Mouse (Mus musculus) brain, embryonic 18.5 days (tissue): ENCODE results near the gene Nop2.

Source experiments
- DNase-seq: peaks from one replicate; pipeline ENCODE4 v3.0.0-alpha.2; 2012; ENCODE audit warnings: low read depth, low spot score

The Nop2 gene

DNA sequence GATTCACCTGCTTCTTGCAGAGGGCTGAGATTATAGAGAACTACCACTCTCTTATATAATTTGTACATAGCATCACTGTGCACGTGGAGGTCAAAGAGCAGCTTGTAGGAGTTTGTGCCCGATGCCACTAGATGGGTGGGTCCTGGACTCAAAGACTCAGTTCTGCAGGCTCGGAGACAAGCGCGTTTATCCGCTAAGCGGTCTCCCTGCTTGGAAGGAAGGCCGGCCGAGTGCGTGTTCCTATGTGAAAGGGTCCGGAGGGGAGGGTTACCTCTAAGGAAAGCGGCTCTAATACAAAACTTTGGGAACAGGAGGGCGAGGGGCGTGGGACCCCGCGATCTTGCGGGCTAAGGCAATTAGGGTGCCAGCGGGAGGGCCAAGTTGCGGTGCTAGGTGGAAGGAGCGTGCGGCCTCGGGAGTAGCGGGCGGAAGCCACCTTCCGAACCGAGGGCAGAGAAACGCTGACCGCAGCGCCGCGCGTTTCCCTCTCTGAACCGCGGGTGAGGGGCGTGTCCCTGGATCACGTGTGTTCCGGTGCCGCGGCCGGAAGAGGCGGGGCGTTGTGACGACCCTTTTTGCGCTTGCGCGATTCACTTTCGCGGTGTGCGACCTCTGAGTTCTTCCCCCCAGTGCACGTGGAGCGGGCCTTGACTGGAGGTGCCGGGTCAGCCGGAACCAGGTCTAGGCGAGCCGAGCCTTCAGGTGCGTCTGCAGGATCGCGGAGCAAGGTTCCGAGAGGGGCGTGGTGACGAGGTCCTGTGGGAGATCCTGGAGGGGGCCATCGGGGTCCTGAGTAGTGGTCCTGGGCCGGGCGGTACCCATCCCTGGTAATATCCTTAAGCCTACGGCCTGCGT is at the start of gene Nop2:
Gene Nop2 (plus strand): TSS at position 608 of the 855 bp plus-strand sequence.
- peak; percentile 78 for DNase-seq

DNA sequence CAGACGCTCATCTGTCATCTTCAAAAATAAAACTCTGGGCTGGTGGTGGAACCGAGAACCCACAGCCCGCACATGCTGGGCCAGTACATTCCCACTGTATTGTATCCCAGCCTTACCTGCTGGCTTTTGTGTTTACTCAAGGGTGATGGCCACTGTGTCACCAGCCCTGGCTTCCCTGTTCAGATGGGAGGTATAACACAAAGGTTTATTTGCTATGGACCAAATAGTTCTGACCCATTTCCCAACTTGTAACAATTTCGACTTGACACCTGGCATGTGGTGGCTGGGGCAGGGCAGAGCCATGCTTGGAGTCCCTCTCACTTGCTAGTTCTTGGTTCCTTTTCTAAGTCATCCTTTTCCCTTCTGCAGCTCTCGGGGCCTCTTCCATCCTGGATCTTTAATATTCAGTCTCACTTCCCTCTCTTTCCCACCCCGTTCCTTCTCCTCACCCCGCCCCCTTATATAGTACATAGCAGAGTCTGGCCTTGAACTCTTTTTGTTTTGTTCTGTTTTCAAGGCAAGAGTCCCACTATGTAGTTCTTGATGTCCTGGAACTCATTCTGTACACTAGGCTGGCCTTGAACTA is 48.8 kb upstream of the Nop2 start:
- DNase-seq: no peak

DNA sequence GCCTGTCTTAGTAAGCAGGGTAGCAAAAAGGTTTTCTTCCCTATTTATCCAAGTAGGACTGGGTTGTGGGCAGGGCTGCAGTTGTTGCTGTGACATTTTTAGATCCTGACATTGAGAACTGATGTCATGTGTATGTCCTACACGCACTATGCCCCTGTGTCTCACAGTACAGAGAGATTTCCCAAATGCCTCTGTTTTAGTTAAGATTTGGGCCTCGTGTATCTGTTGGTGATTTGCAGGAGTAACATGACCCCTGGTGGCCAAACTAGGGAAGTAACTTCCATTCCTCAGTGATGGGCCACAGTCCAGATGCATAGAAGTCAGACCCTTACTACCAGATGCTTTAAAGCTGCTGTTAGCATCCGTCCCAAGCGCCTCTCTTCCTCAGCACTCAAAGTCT is 47.3 kb upstream of the Nop2 start:
- DNase-seq: no peak

DNA sequence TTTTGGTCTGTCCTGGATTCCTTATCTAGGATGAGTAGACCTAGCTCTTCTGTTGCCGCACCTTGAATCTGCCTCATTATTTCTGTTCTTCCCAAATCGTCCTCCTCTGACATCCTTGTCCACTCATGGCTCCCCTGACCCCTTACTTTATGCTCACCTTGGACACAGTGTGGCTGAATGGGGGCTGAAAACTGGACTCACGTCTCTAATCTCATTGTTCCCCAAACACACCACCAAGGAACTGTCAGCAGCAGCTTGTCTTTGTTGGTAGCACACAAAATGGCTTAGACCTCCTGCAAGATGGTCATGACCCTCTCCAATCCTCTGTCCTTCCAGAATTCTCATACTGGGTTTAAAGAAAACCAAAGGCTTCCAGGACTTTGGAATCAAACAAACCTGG is 43.8 kb upstream of the Nop2 start:
- no peak for DNase-seq

DNA sequence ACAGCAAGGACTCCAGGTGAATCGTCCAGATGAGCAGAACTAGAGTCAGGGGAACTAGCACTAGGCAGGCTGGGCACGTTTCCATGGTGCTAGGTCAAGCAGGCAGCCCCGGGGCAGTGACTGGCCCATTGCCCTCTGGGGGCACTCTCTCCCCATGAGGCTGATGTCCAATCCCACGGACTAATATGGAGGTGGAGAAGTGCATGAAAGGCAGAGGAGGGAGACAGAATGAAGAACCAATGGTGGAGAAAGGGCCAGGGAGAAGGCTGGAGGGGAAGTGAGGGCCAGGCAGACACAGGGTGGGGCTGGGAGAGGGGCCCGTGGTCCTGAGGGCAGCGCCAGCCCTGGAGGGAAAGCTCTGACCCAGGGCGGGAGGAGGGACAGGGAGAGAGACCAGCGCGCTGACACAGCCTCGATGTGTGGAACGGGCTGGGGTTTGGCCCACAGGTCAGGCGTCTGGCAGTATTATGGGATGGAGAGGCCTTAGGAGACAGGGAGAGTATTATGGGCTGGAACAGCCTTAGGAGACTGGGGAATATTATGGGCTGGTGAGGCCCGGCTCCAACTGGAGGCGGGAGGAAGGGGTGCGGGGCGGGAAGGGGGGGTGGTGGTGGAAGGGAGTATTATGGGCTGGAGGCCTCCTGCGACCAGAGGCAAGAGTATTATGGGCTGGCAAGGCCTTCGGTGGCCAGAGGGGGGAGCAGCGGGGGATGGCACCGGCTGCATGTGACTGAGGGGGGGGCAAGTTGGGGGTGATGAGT is 43.0 kb upstream of the Nop2 start:
- DNase-seq: peak; percentile 76

DNA sequence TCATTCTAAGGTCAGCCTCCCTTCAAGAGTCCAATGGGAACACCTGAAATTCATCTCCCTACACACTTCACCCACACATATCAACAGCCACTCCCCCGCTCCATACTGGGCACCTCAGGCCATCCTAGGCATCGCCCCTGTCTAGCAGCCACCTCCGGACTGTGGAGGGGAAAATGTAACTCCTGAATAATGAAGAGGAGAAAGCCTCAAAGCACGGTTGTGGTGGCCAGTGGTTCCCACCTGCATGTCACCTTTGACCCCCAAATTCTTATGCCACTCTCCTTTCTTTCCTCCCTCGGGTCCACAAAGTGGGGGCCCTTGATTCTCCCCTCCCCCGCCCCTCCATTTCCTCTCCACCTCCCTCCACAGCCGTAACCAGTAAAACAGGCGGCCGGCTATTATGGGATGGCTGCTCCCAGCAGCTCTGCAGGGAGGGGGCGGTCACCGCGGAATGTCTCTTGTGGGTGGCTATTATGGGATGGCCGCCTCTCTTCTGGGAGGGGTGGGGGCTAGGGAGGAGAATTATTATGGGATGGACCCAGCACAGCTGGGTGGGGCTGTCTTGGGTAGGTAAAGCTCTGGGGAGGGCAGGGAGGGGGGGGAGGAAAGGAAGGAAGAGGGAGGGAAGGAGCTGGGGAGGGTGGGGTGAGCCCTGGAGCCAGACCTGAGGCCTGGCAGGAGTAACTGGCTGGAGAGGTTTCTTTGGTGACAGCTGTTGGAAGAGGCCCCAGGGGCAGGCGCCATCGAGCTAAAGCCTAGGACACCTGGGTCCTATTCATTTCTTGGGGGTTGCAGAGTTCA is 42.0 kb upstream of the Nop2 start:
- no peak for DNase-seq

DNA sequence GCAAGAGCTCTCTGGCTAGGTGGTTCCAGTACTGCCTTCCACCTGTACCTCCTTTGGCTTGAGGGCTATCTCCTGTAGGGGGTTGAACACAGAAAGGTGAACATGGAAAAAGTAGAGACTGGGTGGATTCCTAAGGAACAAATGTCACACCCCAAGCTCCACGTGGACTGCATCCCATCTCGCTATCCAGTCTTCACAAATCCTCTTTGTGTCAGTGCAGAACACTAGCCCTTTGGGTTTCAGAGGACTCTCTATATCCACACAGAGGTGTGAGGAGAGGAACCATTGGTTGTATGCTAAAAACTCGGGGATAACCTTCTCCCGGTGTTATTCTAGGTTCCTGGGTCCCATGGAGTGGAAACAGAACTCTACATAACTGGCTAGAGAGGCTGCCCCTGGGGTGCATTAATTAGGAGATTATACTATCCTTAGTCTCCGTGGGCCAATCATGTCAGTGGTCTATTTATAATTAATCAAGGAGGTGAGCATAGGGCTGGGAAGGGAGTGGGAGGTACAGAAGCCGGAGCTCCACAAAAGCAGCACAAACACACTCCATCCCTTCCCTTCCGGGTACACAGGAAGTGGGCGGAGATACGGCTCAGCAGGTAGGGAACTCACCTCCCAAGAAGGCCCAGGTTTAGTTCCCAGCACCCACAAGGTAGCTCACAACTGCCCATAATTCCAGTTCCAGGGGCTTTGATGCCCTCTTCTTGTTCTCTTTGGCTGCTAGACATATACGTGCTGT is 41.2 kb upstream of the Nop2 start:
- no peak for DNase-seq

DNA sequence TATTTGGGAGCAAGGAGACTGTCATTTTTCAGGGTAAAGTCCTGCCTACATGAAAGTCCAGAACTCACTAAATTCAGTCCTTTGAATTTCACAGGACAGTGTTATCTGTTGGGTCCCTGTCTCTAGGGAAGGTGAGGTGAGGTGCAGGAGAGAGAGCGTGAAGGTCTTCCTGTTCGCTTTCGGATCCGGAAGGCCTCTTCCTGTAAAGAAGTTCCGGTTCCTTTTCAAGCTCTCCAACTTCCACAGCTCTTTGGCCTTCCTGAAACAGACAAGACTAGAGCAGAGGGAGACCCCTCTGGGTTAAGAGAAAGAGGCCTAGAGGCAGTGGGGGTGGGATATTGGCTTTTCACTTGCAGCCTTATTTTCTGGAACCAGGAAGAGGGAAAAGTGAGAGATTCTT is 39.3 kb upstream of the Nop2 start:
- DNase-seq: no peak

DNA sequence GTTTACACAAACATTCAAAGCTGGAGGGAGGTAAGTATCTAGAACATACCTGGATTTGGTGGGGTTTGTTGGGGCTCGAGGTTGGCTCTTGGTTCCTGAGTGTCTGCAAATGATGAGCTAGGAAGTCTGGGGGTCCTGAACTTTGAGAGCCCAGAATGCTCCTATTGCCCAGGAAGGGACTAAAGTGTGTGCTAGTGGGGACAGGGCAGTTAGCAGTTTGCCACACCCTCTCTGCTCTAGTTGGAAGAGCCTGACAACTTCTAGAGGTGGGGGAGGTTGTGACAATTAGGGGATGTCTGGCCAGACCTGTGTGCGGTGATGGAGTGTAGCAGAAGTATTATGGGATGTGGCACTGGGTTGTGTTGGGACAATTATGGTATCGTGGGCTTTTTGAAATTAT is 36.9 kb upstream of the Nop2 start:
- no peak for DNase-seq

DNA sequence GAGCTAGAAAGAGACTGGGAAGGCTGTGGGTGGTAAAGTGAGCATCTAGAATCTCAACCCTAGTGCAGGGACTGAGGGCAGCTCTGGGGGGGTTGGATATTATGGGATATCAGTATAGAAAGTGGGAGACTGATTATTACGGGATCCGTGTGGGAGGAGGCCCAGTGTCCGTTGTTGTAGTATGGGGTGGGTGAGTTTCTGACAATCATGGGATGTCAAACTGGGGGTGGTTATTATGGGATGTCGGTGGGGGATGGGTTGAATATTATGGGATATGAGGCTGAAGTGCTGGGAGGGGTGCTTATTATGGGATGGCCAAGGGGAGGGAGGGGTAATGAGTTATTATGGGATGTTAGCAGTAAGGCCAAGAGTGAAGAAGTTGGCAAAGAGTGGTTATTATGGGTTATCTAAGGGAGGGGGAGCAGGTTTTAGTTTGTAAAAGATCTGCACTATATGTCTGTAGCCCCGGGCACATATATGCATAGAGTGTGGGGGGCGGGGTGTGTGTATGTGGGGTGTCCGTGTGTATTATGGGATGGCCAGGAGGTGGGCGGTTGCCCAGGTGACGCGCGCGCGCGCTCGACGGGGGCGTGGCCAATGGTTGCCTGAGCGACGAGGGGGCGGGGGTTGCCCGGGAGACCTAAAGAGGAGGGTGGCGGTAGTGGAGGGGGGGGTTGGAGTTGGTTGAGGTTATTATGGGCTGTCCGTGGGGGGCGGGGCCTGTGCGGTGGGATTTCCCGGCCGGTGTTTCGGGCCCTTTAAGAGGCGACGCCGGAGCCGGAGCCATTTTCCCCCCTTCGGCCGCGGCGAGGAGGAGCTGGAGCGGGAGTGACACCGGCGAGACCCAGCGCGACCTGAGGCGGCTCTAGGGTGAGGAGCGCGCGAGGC is 36.1 kb upstream of the Nop2 start, which contains the start of gene Chd4:
Gene Chd4 (plus strand): TSS at position 591 of the 888 bp plus-strand sequence.
- peak; percentile 89 for DNase-seq

DNA sequence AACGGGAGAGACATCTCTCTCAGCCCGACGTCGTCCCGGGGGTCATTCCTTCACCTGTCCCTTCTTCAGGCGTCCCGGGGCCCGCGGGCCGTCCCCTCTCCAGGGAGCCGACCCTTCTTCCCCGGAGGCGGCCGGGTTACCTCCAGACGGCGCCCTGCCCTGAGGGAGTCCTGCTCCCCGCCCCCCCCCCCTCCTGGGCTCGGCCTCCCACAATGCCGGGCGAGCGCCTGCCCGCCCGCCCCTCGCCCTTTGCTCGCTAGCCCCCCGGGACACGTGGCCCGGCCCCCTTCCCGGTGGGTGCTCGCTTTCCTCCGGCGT is 35.5 kb upstream of the Nop2 start:
- no peak for DNase-seq

DNA sequence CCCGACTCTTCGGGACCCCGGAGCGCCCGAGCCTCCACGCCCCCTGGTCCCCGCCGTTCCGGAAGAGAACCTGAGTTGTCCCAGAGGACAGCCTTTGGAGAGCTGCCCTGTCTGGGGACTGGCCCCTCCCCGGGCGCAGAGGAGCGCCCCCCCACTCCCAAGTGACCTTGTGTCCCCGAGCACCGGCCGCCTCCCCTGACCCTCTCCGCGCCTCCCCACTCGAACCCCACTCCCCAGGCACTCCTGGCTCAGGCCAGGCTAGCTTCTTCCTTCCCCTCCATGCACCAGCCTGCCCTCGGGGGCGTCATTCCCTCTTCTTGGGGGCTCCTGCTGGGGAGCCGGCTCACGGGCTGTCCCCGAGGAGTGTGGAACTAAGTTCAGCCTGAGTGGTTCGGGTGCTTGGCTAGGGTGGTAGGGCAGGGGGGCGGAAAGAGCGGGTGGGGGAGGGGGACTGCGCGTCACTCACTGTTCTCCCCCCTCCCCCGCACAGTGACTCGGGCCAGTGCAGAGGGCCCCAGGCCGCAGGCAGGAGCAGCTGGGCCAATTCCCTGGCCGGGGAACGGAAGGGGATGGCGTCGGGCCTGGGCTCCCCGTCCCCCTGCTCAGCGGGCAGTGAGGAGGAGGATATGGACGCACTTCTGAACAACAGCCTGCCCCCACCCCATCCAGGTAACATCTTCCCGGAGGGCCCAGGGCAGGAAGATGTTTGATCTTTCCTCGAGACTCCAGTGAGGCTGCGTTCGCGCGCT is 34.9 kb upstream of the Nop2 start:
- DNase-seq: no peak

DNA sequence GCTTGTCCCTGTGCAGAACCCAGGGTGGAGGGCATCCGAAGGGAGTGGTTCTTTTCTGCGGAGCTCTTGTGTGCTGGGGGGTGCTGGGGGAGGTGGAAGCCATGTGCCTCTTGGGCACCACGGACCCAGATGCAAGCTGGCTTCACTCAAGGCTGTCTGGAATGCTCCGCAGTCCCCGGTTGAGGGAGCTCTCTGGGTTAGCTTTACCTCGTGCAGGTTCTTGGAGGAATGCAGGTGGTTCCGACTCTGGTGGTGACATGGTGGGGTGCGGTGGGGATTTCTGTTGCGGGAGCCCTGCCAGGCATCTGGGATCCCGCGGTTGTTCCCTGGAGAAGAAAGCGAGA is 34.4 kb upstream of the Nop2 start:
- DNase-seq: no peak

DNA sequence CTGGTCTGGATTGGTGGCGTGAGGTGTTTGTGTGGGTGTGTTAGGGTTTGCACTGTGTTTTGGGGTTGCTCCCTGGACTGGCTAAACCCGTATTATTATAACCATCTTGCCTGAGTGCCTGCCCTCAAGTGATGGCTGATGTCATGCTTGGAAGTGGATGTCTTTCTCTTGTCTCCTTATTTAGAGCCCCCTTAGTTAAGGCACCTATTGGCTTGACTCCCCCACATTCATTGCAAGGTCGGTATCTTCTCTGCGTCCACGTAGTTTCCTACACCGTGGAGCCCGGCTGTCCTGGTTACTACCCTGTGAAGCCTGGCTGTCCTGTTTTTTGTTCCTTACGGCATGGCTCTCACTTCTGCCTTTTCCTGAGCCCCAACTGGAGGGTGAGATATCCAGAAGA is 33.8 kb upstream of the Nop2 start:
- no peak for DNase-seq

DNA sequence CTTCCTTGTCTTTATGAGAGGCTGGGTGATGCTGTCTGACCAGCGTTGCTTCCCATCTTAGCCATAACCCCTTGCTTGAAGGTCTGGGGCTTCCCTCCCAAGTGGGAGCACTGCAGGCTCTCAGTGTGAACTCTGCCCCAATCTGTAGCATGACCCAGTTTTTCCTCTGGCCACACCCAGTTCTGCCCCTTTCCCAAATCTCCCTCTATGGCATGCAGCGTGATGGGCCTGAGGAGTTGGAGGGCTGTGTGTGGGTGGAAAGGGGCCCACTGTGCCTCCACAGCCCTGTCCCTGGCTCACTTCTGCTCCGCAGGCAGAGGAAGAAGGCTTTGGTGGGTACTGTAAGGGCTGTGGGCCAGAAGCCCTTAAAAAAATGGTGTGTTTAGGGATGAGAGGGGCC is 33.2 kb upstream of the Nop2 start:
- no peak for DNase-seq

DNA sequence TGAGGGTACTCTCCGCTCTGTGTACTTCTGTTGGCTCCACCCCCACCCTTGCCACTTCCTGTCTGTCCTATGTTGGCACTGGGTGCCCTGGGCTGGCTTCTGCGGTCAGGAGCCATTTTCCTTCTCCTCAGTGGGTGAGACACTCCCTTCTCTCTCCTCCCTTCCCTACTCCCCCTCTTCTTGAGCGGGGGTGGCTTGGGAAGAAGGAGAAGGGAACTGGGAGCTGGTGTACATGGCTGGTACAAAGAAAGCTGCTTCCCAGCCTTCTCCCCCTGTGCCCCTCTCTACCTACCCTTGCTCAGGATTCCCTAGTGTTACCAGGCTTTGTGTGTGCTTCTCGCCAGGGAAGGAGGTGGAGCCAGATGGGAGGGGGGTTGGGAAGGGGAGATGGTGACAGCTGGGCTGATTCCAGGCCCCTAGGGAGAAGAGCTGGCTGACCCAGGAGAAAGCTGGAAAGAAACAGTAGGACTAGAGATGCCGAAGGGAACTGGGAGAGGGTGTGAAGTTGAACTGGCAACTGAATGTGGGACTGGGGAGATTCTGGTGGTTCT is 32.2 kb upstream of the Nop2 start:
- no peak for DNase-seq

DNA sequence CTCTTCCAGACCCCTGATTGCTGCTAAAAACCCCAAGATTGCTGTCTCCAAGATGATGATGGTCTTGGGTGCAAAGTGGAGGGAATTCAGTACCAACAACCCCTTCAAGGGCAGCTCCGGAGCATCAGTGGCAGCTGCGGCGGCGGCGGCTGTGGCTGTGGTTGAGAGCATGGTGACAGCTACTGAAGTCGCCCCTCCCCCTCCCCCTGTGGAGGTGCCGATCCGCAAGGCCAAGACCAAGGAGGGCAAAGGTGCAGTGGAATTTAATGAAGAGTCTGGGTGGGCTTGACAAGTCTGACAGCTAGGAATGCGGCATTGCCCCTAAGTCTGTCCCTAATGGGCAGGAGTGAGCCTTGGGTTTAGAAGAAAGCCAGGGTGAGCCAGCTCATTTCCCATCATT is 30.3 kb upstream of the Nop2 start:
- DNase-seq: no peak

DNA sequence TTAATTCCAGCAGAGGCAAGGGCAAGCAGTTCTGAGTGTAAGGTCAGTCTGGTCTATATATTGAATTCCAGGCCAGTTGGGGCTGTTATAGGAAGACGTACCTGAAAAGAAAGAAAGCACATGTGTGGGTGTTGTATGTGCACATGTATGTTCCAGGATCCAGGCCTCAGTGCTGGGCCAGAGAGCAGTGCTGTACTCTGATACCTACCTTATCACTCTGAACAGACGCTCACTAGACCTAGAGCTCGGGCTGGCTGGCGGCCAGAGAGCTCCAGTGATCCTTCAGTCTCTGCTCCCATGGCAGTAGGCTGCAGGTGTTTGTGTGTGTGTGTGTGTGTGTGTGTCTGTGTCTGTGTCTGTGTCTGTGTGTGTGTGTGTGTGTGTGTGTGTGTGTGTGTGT is 27.5 kb upstream of the Nop2 start:
- no peak for DNase-seq

DNA sequence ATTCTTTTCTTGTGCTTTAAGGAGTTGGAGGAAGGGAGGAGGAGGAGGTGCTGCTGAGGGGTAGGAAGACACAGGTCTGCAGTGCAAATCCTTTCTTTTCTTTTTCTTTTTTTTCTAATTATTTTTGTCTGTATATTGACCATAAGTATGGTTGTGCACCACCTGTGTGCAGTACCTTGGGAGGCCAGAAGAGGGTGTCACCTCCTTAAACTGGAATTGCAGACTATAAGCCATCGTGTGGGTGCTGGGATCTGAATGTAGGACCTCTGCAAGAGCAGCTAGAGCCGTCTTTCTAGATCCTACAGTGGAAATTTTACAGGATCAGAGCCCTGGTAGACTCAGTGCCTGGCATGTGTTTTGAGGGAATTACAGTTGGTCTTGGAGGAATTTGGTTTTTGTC is 24.0 kb upstream of the Nop2 start:
- no peak for DNase-seq
